Mouse (Mus musculus): ENCODE results near the gene Bpifa2. TPM values are rescaled to one million over a fixed set of nuclear protein-coding genes. Genes with fewer than 3 reads are reported as not detected.

The Bpifa2 gene
- not detected in 2 replicates for polyA plus RNA-seq (2012; rRNA removed; ENCODE audit: low replicate concordance)

DNA sequence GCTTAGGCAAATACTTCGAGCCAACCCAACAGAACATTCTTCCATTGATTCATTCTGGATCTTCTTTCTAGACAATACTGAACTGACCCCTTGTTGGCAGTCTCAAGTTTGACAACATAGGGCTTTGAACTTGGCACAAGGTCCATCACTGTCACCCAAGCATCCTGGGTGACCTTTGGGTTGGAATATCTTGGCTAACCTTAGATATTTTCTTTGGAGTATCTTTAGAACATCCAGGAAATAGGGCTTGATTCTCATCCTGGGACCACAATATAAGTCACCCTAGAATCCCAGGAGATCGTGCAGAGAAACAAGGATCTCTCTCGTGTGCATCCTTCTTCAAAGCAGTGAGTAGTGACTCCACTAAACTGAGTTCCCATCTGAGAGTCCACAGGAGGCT, at the start of gene Bpifa2:
TSS of gene Bpifa2 (plus strand) at position 301 of the 400 bp plus-strand sequence.

DNA sequence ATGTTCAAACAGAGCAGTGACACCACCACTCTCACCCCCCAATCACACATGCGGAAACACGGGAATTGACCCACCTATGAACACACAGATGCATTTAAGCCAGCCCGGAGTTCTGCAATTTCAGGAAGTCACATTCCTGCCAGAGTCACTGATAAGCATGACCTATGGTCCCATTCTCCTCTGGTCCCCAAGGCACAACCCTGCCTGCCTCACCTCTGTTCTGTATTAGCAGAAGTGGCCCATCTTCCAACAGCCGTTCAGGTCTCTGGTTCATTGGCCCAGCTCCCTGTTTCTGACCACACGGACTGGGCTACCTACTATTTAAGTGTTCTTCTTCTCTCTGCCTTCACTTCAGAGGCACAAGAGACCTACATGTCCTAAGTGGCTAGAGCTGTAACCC, 33.5 kb upstream of the Bpifa2 start, which contains the start of gene Bpifa6:
TSS of gene Bpifa6 (plus strand) at position 364 of the 400 bp plus-strand sequence.

Other genes starting within 250 kb of the Bpifa2 start
- 0.13 and 0.22 TPM in 2 replicates for gene Efcab8, start 228.3 kb upstream of the Bpifa2 start, polyA plus RNA-seq (2012; rRNA removed; ENCODE audit: low replicate concordance)
- gene Sun5, start 137.2 kb upstream of the Bpifa2 start, polyA plus RNA-seq (2012; rRNA removed; ENCODE audit: low replicate concordance) = not detected in 2 replicates
- 0.07 TPM in 1 of 2 replicates, not detected in the other for gene Bpifb2, start 133.2 kb upstream of the Bpifa2 start, polyA plus RNA-seq (2012; rRNA removed; ENCODE audit: low replicate concordance)
- not detected in 2 replicates for gene Bpifb6, start 107.9 kb upstream of the Bpifa2 start, polyA plus RNA-seq (2012; rRNA removed; ENCODE audit: low replicate concordance)
- not detected in 2 replicates for gene Bpifb3, start 90.0 kb upstream of the Bpifa2 start, polyA plus RNA-seq (2012; rRNA removed; ENCODE audit: low replicate concordance)
- 0.06 TPM in 1 of 2 replicates, not detected in the other for gene Bpifb4, start 70.1 kb upstream of the Bpifa2 start, polyA plus RNA-seq (2012; rRNA removed; ENCODE audit: low replicate concordance)
- not detected in 2 replicates for gene Bpifa6, start 33.3 kb upstream of the Bpifa2 start, polyA plus RNA-seq (2012; rRNA removed; ENCODE audit: low replicate concordance)
- gene Bpifa3, start 122.1 kb downstream of the Bpifa2 start, polyA plus RNA-seq (2012; rRNA removed; ENCODE audit: low replicate concordance) = not detected in 2 replicates
- gene Bpifa1, start 134.6 kb downstream of the Bpifa2 start, polyA plus RNA-seq (2012; rRNA removed; ENCODE audit: low replicate concordance) = not detected in 2 replicates
- not detected in 2 replicates for gene Bpifa5, start 154.3 kb downstream of the Bpifa2 start, polyA plus RNA-seq (2012; rRNA removed; ENCODE audit: low replicate concordance)
- 0.13 and 0.28 TPM in 2 replicates for gene Bpifb1, start 182.6 kb downstream of the Bpifa2 start, polyA plus RNA-seq (2012; rRNA removed; ENCODE audit: low replicate concordance)
- 0.09 TPM in 1 of 2 replicates, not detected in the other for gene Bpifb5, start 215.5 kb downstream of the Bpifa2 start, polyA plus RNA-seq (2012; rRNA removed; ENCODE audit: low replicate concordance)
- gene Bpifb9a, start 249.6 kb downstream of the Bpifa2 start, polyA plus RNA-seq (2012; rRNA removed; ENCODE audit: low replicate concordance) = not detected in 2 replicates

Measured in duodenum, adult 2 months (tissue).